Mouse (Mus musculus): ENCODE measurements around the gene Borcs8.

GRCm38 (mm10) chr8:70112401-70113016 lies 26.8 kb upstream of the Borcs8 start:
- TF ChIP-seq CTCF (IDR thresholded peaks at IDR 0.05; ENCODE audit: low read depth) = no peak
- no peak for TF ChIP-seq EP300 (IDR thresholded peaks at IDR 0.05; ENCODE audit: low read depth)
